Mouse (Mus musculus) heart, postnatal 14 days (tissue): ENCODE data around the gene Gpi1. TPM values are rescaled to one million over a fixed set of nuclear protein-coding genes. Genes with fewer than 3 reads are reported as not detected.
A peak's percentile ranks its signal among the peaks of the same experiment; 100 is the strongest.

ENCODE experiments used
- DNase-seq, 2 experiments: peaks; one replicate each; pipeline ENCODE4 v3.0.0; 2021 to 2022
- intact Hi-C: fragments of 180-260 bp; cut with DNase I; formaldehyde crosslinking; loops from one replicate; pipeline ENCODE4 v1.15.1; 2025
- long read RNA-seq, 2 experiments: library from polyadenylated mRNA; stranded (forward); transcript quantifications; one replicate each; pipeline ENCODE4 v2.0.0; 2021
- total RNA-seq, 2 experiments: library from RNA; stranded (reverse); gene quantifications; 2 replicates each; pipeline ENCODE4 v1.2.3; 2021

Gene Gpi1
- total RNA-seq: 100 to 1,000 TPM; 507 to 526 TPM
- long read RNA-seq, experiment 1, transcript Gpi1-201 (18 exons, 2,884 nt): major isoform, 739 of 794 reads
- long read RNA-seq, experiment 1, transcript Gpi1-203 (9 exons, 3,195 nt): minor isoform, 5 of 794 reads
- long read RNA-seq, experiment 1, partial matches to known transcripts: 40 of 794 reads
- long read RNA-seq, experiment 1, other reads (novel, unspliced or antisense): 10 of 794 reads
- long read RNA-seq, experiment 2, transcript Gpi1-201 (18 exons, 2,884 nt): major isoform, 704 of 753 reads
- long read RNA-seq, experiment 2, partial matches to known transcripts: 31 of 753 reads
- long read RNA-seq, experiment 2, other reads (novel, unspliced or antisense): 16 of 753 reads

- DNase-seq: peak; percentile 84 to 87
- intact Hi-C loops: loop anchor here (5.0 to 10.0 kb wide), 2 partner anchors 33 to 425 kb away; partner anchors contain the start of genes Kctd15 and Pdcd2l
Measured at GRCm38 (mm10) chr7:34230116-34230515, at the start of gene Gpi1. Gpi1 (minus strand) TSS chr7:34230336.

- intact Hi-C loops: no loop called here
- DNase-seq: no peak
Measured at GRCm38 (mm10) chr7:34277656-34278055, 47.5 kb upstream of the Gpi1 start.

- intact Hi-C loops: no loop called here
- no peak for DNase-seq
Measured at GRCm38 (mm10) chr7:34276066-34276465, 45.9 kb upstream of the Gpi1 start.

- intact Hi-C loops: no loop called here
- DNase-seq: no peak
Measured at GRCm38 (mm10) chr7:34272465-34272864, 42.3 kb upstream of the Gpi1 start.

- intact Hi-C loops: loop anchor here (5.0 to 10.0 kb wide), 2 partner anchors 34 to 406 kb away; no protein-coding TSS in a partner anchor
- no peak for DNase-seq
Measured at GRCm38 (mm10) chr7:34268463-34268862, 38.3 kb upstream of the Gpi1 start.

- intact Hi-C loops: loop anchor here (2.0 to 10.0 kb wide), 4 partner anchors 36 to 408 kb away; partner anchors contain the start of gene 4931406P16Rik
- no peak for DNase-seq
Measured at GRCm38 (mm10) chr7:34266421-34266820, 36.3 kb upstream of the Gpi1 start.

GRCm38 (mm10) chr7:34265876-34266346 lies 35.8 kb upstream of the Gpi1 start:
- DNase-seq: peak; percentile 64 to 80
- intact Hi-C loops: loop anchor here (2.0 to 10.0 kb wide), 4 partner anchors 36 to 409 kb away; partner anchors contain the start of gene 4931406P16Rik

GRCm38 (mm10) chr7:34263437-34263836 lies 33.3 kb upstream of the Gpi1 start:
- intact Hi-C loops: loop anchor here (10.0 kb wide), 1 partner anchor 411 kb away; no protein-coding TSS in a partner anchor
- no peak for DNase-seq

- intact Hi-C loops: no loop called here
- DNase-seq: no peak
Measured at GRCm38 (mm10) chr7:34258407-34258806, 28.3 kb upstream of the Gpi1 start.

- intact Hi-C loops: no loop called here
- DNase-seq: no peak
Measured at GRCm38 (mm10) chr7:34257279-34257678, 27.1 kb upstream of the Gpi1 start.

- intact Hi-C loops: no loop called here
- no peak for DNase-seq
Measured at GRCm38 (mm10) chr7:34255916-34256315, 25.8 kb upstream of the Gpi1 start.

GRCm38 (mm10) chr7:34255137-34255536 lies 25.0 kb upstream of the Gpi1 start:
- DNase-seq: no peak
- intact Hi-C loops: no loop called here

GRCm38 (mm10) chr7:34252030-34252429 lies 21.9 kb upstream of the Gpi1 start:
- intact Hi-C loops: loop anchor here (2.0 kb wide), 2 partner anchors 61 to 103 kb away; partner anchors contain the start of gene 4931406P16Rik
- no peak for DNase-seq

GRCm38 (mm10) chr7:34250738-34251137 lies 20.6 kb upstream of the Gpi1 start, which contains the start of gene Gm6096:
Gm6096 (plus strand) TSS chr7:34251038.
- DNase-seq: no peak
- intact Hi-C loops: no loop called here

- no peak for DNase-seq
- intact Hi-C loops: no loop called here
Measured at GRCm38 (mm10) chr7:34246870-34247499, 16.8 kb upstream of the Gpi1 start.

GRCm38 (mm10) chr7:34242176-34242575 lies 12.0 kb upstream of the Gpi1 start:
- DNase-seq: no peak
- intact Hi-C loops: no loop called here

- intact Hi-C loops: loop anchor here (10.0 kb wide), 1 partner anchor 417 kb away; the partner anchor contains the start of gene Kctd15
- no peak for DNase-seq
Measured at GRCm38 (mm10) chr7:34238086-34238485, 8.0 kb upstream of the Gpi1 start.

GRCm38 (mm10) chr7:34235602-34236001 lies 5.5 kb upstream of the Gpi1 start:
- no peak for DNase-seq
- intact Hi-C loops: loop anchor here (10.0 kb wide), 1 partner anchor 419 kb away; the partner anchor contains the start of gene Kctd15

GRCm38 (mm10) chr7:34234610-34235561 lies 4.8 kb upstream of the Gpi1 start:
- no peak for DNase-seq
- intact Hi-C loops: loop anchor here (5.0 to 10.0 kb wide), 2 partner anchors 38 to 420 kb away; partner anchors contain the start of genes Kctd15 and Pdcd2l
